Comparison of ENCODE assay signal across 13 mouse cellular contexts in the genomic region with DNA sequence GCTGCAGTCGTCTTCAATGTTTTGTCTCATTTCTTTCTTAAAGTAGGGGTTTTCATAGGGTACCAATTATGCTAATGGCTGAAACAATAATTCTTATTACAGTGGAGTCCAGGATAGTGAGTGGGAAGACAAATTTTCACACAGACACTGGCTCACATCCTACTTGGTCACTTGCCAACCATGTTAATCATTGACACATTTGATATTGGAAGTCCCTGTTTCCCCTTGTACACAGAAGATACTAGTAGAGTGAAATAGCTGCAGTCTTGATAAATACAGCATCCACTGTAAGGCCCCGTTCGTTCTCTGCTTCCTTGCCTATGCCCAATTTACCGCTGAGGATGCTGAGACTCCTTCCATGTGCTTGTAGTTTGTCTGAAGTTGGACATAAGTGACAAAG. TPM values are rescaled to one million over a fixed set of nuclear protein-coding genes. Genes with fewer than 3 reads are reported as not detected.
DNase-seq lines count a peak whose midpoint lies in the region; ATAC-seq and TF ChIP-seq lines count a peak whose summit lies in the region.
"Had no signal": no experiment of that assay in that cellular context is flagged by ENCODE, and none has a peak within 500 bp of the region (broad histone marks: within the 10 kb centered on the region; RNA-seq: fewer than 3 reads in every experiment).

No protein-coding gene starts in this region.

- H3K36me3 ChIP-seq in heart, embryonic 12.5 days = no peaks in the 10 kb centered on the region
- H3K36me3 ChIP-seq in spleen, adult 2 months (ENCODE audit: control insufficient read depth, insufficient read depth, low read length) = no peaks in the 10 kb centered on the region
- H3K36me3 ChIP-seq in liver, embryonic 12.5 days = no peaks in the 10 kb centered on the region
- no peaks in the 10 kb centered on the region for H3K36me3 ChIP-seq in hindbrain, postnatal 0 days (ENCODE audit: insufficient read depth, low read length)
- H3K36me3 ChIP-seq in forebrain, embryonic 13.5 days (ENCODE audit: poor library complexity, severe bottlenecking) = no peaks in the 10 kb centered on the region
- H3K36me3 ChIP-seq: limb, embryonic 12.5 days had no signal

- H3K4me1 ChIP-seq in heart, embryonic 12.5 days (replicated peaks) = peaks cover 30% of the 10 kb centered on the region
- H3K4me1 ChIP-seq in spleen, adult 2 months (ENCODE audit: control insufficient read depth, insufficient read depth, insufficient read length) = no peaks in the 10 kb centered on the region
- H3K4me1 ChIP-seq in liver, embryonic 12.5 days = no peaks in the 10 kb centered on the region
- no peaks in the 10 kb centered on the region; the same call in 1 of the 2 replicates for H3K4me1 ChIP-seq in hindbrain, postnatal 0 days (ENCODE audit: insufficient read depth, low read length)
- H3K4me1 ChIP-seq in forebrain, embryonic 13.5 days = peaks cover 23% of the 10 kb centered on the region

- 72% methylated on average over 4 of the region's 4 CpGs for WGBS in heart, embryonic 12.5 days
- 91% methylated on average over 4 of the region's 4 CpGs for WGBS in spleen, adult 2 months
- 72% methylated on average over 4 of the region's 4 CpGs for WGBS in liver, embryonic 12.5 days (ENCODE audit: insufficient replicate concordance)
- 90% methylated on average over 4 of the region's 4 CpGs for WGBS in hindbrain, postnatal 0 days
- 80% methylated on average over 4 of the region's 4 CpGs for WGBS in forebrain, embryonic 13.5 days

- H3K9me3 ChIP-seq in heart, embryonic 12.5 days (replicated peaks) = no peaks in the 10 kb centered on the region
- H3K9me3 ChIP-seq in liver, embryonic 12.5 days (replicated peaks) = no peaks in the 10 kb centered on the region
- no peaks in the 10 kb centered on the region for H3K9me3 ChIP-seq in hindbrain, postnatal 0 days (ENCODE audit: low read length)
- no peaks in the 10 kb centered on the region for H3K9me3 ChIP-seq in forebrain, embryonic 13.5 days (replicated peaks)
- H3K9me3 ChIP-seq: limb, embryonic 12.5 days had no signal

- TF ChIP-seq CTCF in spleen, adult 2 months (IDR thresholded peaks at IDR 0.05; ENCODE audit: extremely low read depth, insufficient read depth, insufficient read length, insufficient replicate concordance) = no peak
- no peak for TF ChIP-seq CTCF in hindbrain, postnatal 0 days (IDR thresholded peaks at IDR 0.05; ENCODE audit: low read depth)

- intact Hi-C loops in heart, postnatal 36 days (cut with DNase I) = loop anchor here (2.0 kb wide), 1 partner anchor 40 kb away; no protein-coding TSS in a partner anchor

- no peak for ATAC-seq in heart, embryonic 12.5 days (ENCODE audit: insufficient number of reproducible peaks, low FRiP score)
- no peak for ATAC-seq in liver, embryonic 12.5 days
- no peak for ATAC-seq in hindbrain, postnatal 0 days
- no peak for ATAC-seq in forebrain, embryonic 13.5 days
- ATAC-seq: inflammation-experienced regulatory T-cells, adult 6 months; Patski had no signal

- DNase-seq in heart, postnatal 36 days = no peak
- DNase-seq in spleen, adult 2 months (ENCODE audit: low read depth in 1 of 2, low spot score in 2 of 2) = no peak
- DNase-seq in spleen, postnatal 36 days (ENCODE audit: low spot score in 2 of 2) = no peak
- DNase-seq in hindbrain, postnatal 0 days (ENCODE audit: low spot score) = no peak
- DNase-seq in ovary, postnatal 14 days (ENCODE audit: low spot score) = no peak
- DNase-seq: adrenal gland, postnatal 36 days; cerebellum, adult 9-11 months had no signal

- peak overlapping the region; percentile 47; the same call in 1 of the 2 replicates for H3K9ac ChIP-seq in heart, embryonic 12.5 days
- no peak overlapping the region for H3K9ac ChIP-seq in liver, embryonic 12.5 days
- no peak overlapping the region for H3K9ac ChIP-seq in hindbrain, postnatal 0 days (replicated peaks; ENCODE audit: low read length)
- no peak overlapping the region for H3K9ac ChIP-seq in forebrain, embryonic 13.5 days
- H3K9ac ChIP-seq: limb, embryonic 12.5 days had no signal

- peak overlapping the region; percentile 40 for H3K4me3 ChIP-seq in heart, embryonic 12.5 days
- H3K4me3 ChIP-seq in spleen, adult 2 months (ENCODE audit: extremely low read depth, insufficient read depth, insufficient read length) = 0 out of 2 replicates have a peak overlapping the region, but pooled peaks have one; percentile 3
- no peak overlapping the region for H3K4me3 ChIP-seq in liver, embryonic 12.5 days
- no peak overlapping the region for H3K4me3 ChIP-seq in hindbrain, postnatal 0 days (ENCODE audit: low read length)
- H3K4me3 ChIP-seq in forebrain, embryonic 13.5 days = no peak overlapping the region
- H3K4me3 ChIP-seq: limb, embryonic 12.5 days had no signal

- H3K4me2 ChIP-seq in heart, embryonic 12.5 days = peak overlapping the region; percentile 59
- H3K4me2 ChIP-seq in liver, embryonic 12.5 days = peak overlapping the region; percentile 23
- H3K4me2 ChIP-seq in hindbrain, postnatal 0 days (ENCODE audit: low read depth, low read length) = no peak overlapping the region
- H3K4me2 ChIP-seq in forebrain, embryonic 13.5 days = no peak overlapping the region
- H3K4me2 ChIP-seq: limb, embryonic 12.5 days had no signal

- TF ChIP-seq POLR2A in spleen, adult 2 months (IDR thresholded peaks at IDR 0.05; ENCODE audit: low read depth, low read length) = no peak

- H3K27me3 ChIP-seq in heart, embryonic 12.5 days (replicated peaks) = no peaks in the 10 kb centered on the region
- H3K27me3 ChIP-seq in spleen, adult 2 months (ENCODE audit: control insufficient read depth, insufficient read depth, low read length) = no peaks in the 10 kb centered on the region
- no peaks in the 10 kb centered on the region for H3K27me3 ChIP-seq in liver, embryonic 12.5 days (replicated peaks)
- no peaks in the 10 kb centered on the region for H3K27me3 ChIP-seq in hindbrain, postnatal 0 days (ENCODE audit: insufficient read depth, low read length)
- no peaks in the 10 kb centered on the region for H3K27me3 ChIP-seq in forebrain, embryonic 13.5 days
- H3K27me3 ChIP-seq: limb, embryonic 12.5 days; Patski had no signal

- peak overlapping the region; percentile 57 for H3K27ac ChIP-seq in heart, embryonic 12.5 days (ENCODE audit: poor library complexity, severe bottlenecking)
- no peak overlapping the region for H3K27ac ChIP-seq in spleen, adult 2 months (ENCODE audit: insufficient read depth, low read length)
- no peak overlapping the region for H3K27ac ChIP-seq in liver, embryonic 12.5 days
- no peak overlapping the region for H3K27ac ChIP-seq in hindbrain, postnatal 0 days
- no peak overlapping the region for H3K27ac ChIP-seq in forebrain, embryonic 13.5 days
- H3K27ac ChIP-seq: limb, embryonic 12.5 days had no signal

RNA-seq across cellular contexts. Expression of a gene that starts 3.4 kb away (rescaled TPM):
- 131 and 140 TPM in 2 replicates for polyA plus RNA-seq in heart, embryonic 12.5 days (2016; fragmentation: Nextera tagmentation; extraction: Ambion mirVana)
- total RNA-seq in heart, postnatal 36 days (2021) = 100 to 1,000 TPM; 143 to 146 TPM
- polyA plus RNA-seq in spleen, adult 2 months (2012; rRNA removed) = 19.0 and 21.3 TPM in 2 replicates
- polyA plus RNA-seq in liver, embryonic 12.5 days (2016; fragmentation: Nextera tagmentation; extraction: Ambion mirVana) = 28.1 and 30.9 TPM in 2 replicates
- 8.5 and 8.6 TPM in 2 replicates for total RNA-seq in hindbrain, postnatal 0 days (2014; rRNA removed)
- 9.5 and 10.6 TPM in 2 replicates for polyA plus RNA-seq in hindbrain, postnatal 0 days (2015; fragmentation: Nextera tagmentation; extraction: Ambion mirVana)
- 1.5 and 2.1 TPM in 2 replicates for polyA plus RNA-seq in forebrain, embryonic 13.5 days (2015; fragmentation: Nextera tagmentation; extraction: Ambion mirVana)
- polyA plus RNA-seq: inflammation-experienced regulatory T-cells, adult 6 months had no signal

Comparison
In these comparisons a context has a peak if more than half of its experiments do, and no peak if none do; other contexts are left out.
1. H3K4me2 ChIP-seq: peak in heart, embryonic 12.5 days (single experiment) and liver, embryonic 12.5 days (single experiment); none in hindbrain, postnatal 0 days (single experiment) and forebrain, embryonic 13.5 days (single experiment).
2. H3K4me3 ChIP-seq: peak in heart, embryonic 12.5 days (single experiment) and spleen, adult 2 months (single experiment); none in liver, embryonic 12.5 days (single experiment), hindbrain, postnatal 0 days (single experiment) and forebrain, embryonic 13.5 days (single experiment).